In genomic region chr17:7634291-7634664, GRCm38 (mm10) we compare ENCODE assay signal across 14 mouse cellular contexts.
DNase-seq lines count a peak whose midpoint lies in the region; ATAC-seq and TF ChIP-seq lines count a peak whose summit lies in the region.
"Had no signal": no experiment of that assay in that cellular context is flagged by ENCODE, and none has a peak within 500 bp of the region (broad histone marks: within the 10 kb centered on the region; RNA-seq: fewer than 3 reads in every experiment).

No protein-coding gene starts in this region.

- DNase-seq in heart, adult 11 months = peak; percentile 94
- no peak for DNase-seq in heart, adult 8-10 months (ENCODE audit: low spot score)
- peak; percentile 3 for DNase-seq in kidney, postnatal 14 days
- DNase-seq in kidney, postnatal 25 days = no peak
- no peak for DNase-seq in liver, postnatal 0 days
- DNase-seq in cerebellum, postnatal 14 days = no peak
- DNase-seq: cerebellum, postnatal 10 days; thymus, postnatal 14 days had no signal

- H3K27me3 ChIP-seq in heart, embryonic 15.5 days = no peaks in the 10 kb centered on the region
- no peaks in the 10 kb centered on the region for H3K27me3 ChIP-seq in stomach, embryonic 14.5 days (ENCODE audit: control insufficient read depth, insufficient read depth, low read length)
- H3K27me3 ChIP-seq in liver, postnatal 0 days (ENCODE audit: insufficient read depth, low read length) = no peaks in the 10 kb centered on the region
- H3K27me3 ChIP-seq: hindbrain, embryonic 15.5 days; midbrain, embryonic 15.5 days had no signal

- 0 out of 2 replicates have a peak, but pooled peaks have one; percentile 22 for ATAC-seq in heart, embryonic 15.5 days (replicated peaks; ENCODE audit: insufficient number of reproducible peaks, insufficient read depth, low FRiP score, low read depth)
- no peak for ATAC-seq in stomach, embryonic 14.5 days (ENCODE audit: insufficient number of reproducible peaks, insufficient read depth, low FRiP score, low read depth)
- no peak for ATAC-seq in liver, postnatal 0 days
- ATAC-seq: midbrain, embryonic 15.5 days had no signal

- no peak overlapping the region for H3K9ac ChIP-seq in heart, embryonic 15.5 days
- H3K9ac ChIP-seq in stomach, embryonic 14.5 days (replicated peaks; ENCODE audit: low read depth, low read length) = no peak overlapping the region
- H3K9ac ChIP-seq in liver, postnatal 0 days (replicated peaks) = no peak overlapping the region
- H3K9ac ChIP-seq: hindbrain, embryonic 15.5 days; liver, embryonic 14.5 days; midbrain, embryonic 15.5 days had no signal

- no peak overlapping the region for H3K4me2 ChIP-seq in heart, embryonic 15.5 days
- H3K4me2 ChIP-seq in stomach, embryonic 14.5 days (replicated peaks; ENCODE audit: low read depth, low read length) = no peak overlapping the region
- no peak overlapping the region for H3K4me2 ChIP-seq in liver, postnatal 0 days (ENCODE audit: low read depth, low read length)
- H3K4me2 ChIP-seq: hindbrain, embryonic 15.5 days; midbrain, embryonic 15.5 days had no signal

- no peaks in the 10 kb centered on the region for H3K36me3 ChIP-seq in heart, embryonic 15.5 days
- no peaks in the 10 kb centered on the region for H3K36me3 ChIP-seq in stomach, embryonic 14.5 days (ENCODE audit: control insufficient read depth, insufficient read depth, low read length)
- no peaks in the 10 kb centered on the region for H3K36me3 ChIP-seq in liver, postnatal 0 days (replicated peaks; ENCODE audit: insufficient read depth, low read length)
- H3K36me3 ChIP-seq: hindbrain, embryonic 15.5 days; midbrain, embryonic 15.5 days had no signal

- no peak overlapping the region for H3K4me3 ChIP-seq in heart, embryonic 15.5 days
- no peak overlapping the region for H3K4me3 ChIP-seq in stomach, embryonic 14.5 days (ENCODE audit: low read depth, low read length)
- no peak overlapping the region for H3K4me3 ChIP-seq in liver, postnatal 0 days (ENCODE audit: low read depth, low read length)
- H3K4me3 ChIP-seq: erythroblast, embryonic 14.5 days; hindbrain, embryonic 15.5 days; midbrain, embryonic 15.5 days had no signal

- 43% methylated on average over 5 of the region's 5 CpGs for WGBS in heart, embryonic 15.5 days
- WGBS in stomach, embryonic 14.5 days = 52% methylated on average over 5 of the region's 5 CpGs
- WGBS in liver, postnatal 0 days (ENCODE audit: insufficient replicate concordance) = 54% methylated on average over 5 of the region's 5 CpGs

- H3K4me1 ChIP-seq in heart, embryonic 15.5 days (replicated peaks) = 0 out of 2 replicates have a peak, but pooled peaks cover 6% of the 10 kb centered on the region
- no peaks in the 10 kb centered on the region for H3K4me1 ChIP-seq in stomach, embryonic 14.5 days (ENCODE audit: control insufficient read depth, insufficient read depth, low read length)
- no peaks in the 10 kb centered on the region for H3K4me1 ChIP-seq in liver, postnatal 0 days (ENCODE audit: insufficient read depth)
- H3K4me1 ChIP-seq: midbrain, embryonic 15.5 days had no signal

- TF ChIP-seq CTCF in liver, postnatal 0 days (IDR thresholded peaks at IDR 0.05; ENCODE audit: low read depth) = no peak

- H3K9me3 ChIP-seq in heart, embryonic 15.5 days (replicated peaks) = peaks cover 1% of the 10 kb centered on the region
- H3K9me3 ChIP-seq in stomach, embryonic 14.5 days (ENCODE audit: control insufficient read depth, low read depth, low read length) = no peaks in the 10 kb centered on the region
- H3K9me3 ChIP-seq in liver, postnatal 0 days (ENCODE audit: low read length) = no peaks in the 10 kb centered on the region
- H3K9me3 ChIP-seq: hindbrain, embryonic 15.5 days; midbrain, embryonic 15.5 days had no signal

- peak overlapping the region; percentile 43 for H3K27ac ChIP-seq in heart, embryonic 15.5 days
- H3K27ac ChIP-seq in stomach, embryonic 14.5 days (ENCODE audit: low read length) = peak overlapping the region; percentile 44; the same call in 1 of the 2 replicates
- H3K27ac ChIP-seq in liver, postnatal 0 days (ENCODE audit: low read depth) = no peak overlapping the region
- H3K27ac ChIP-seq: hindbrain, embryonic 15.5 days; liver, embryonic 14.5 days; midbrain, embryonic 15.5 days had no signal

- no peak for TF ChIP-seq EP300 in liver, postnatal 0 days (IDR thresholded peaks at IDR 0.05; ENCODE audit: low read depth)

Comparison
In these comparisons a context has a peak if more than half of its experiments do, and no peak if none do; other contexts are left out.
1. DNase-seq: peak in heart, adult 11 months (single experiment) and kidney, postnatal 14 days (single experiment); none in heart, adult 8-10 months (single experiment), kidney, postnatal 25 days (0 of 2), liver, postnatal 0 days (single experiment) and cerebellum, postnatal 14 days (0 of 2).